Mouse (Mus musculus) ES-Bruce4 (cell line): ENCODE measurements around the gene Pde11a.

ENCODE experiments used
- CTCF ChIP-seq: IDR thresholded peaks from one replicate; pipeline ENCODE4 v1.8.1; 2011; ENCODE audit warnings: low read depth, low read length
- EP300 ChIP-seq: IDR thresholded peaks from 2 replicates; pipeline ENCODE4 v1.6.1; 2011; ENCODE audit warnings: low read depth, low read length; ENCODE audit not compliant: insufficient read depth
- POLR2A ChIP-seq: IDR thresholded peaks from one replicate; pipeline ENCODE4 v1.8.1; 2011; ENCODE audit warnings: low read length; ENCODE audit not compliant: insufficient read depth

DNA sequence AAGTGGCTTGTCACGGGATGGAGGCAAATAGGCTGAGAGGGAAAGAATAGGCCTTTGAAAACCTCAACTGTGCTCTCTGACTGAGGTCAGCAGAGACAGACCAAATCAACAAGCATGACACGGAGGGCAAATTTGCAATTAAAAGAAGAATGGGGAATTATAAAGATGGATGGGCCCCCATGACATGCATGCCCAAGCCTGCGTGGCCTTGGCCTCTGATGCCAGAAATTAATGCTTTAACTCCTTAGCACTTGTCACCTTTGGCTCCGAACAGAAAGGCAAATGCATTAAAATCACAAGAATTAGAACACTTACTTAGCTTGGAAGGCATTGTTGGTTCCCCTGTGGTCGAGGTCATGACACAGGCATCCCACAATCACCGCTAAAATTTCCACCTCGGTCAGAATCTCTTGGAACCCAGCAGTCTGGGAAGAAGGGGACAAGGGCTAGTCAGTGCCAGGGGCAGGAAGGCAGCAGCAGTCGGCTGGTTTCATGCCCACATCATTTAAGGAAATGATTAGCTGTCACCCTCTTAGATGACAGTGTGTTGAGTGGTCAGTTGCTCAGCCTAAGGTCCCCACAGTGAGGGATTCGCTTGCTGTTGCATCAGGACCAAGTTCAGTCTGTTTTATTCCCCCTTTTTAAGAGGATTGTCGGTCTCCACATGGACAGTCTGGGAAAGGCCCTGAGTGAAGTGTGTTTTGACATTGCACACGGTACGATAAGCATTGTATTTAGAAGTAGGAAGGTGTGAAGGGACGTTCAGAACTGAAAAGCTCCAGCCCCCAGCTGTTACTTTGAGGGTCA is 279.7 kb downstream of the Pde11a start:
- TF ChIP-seq CTCF (no peak), POLR2A (no peak), EP300 (no peak)
